Mouse (Mus musculus) CH12.LX (cell line): ENCODE results near the gene Hist1h2af.
"Not testable (repeated sequence)": the region's sequence is repeated elsewhere in the genome, so short reads cannot be mapped to it uniquely, and the experiment has no call there.

Source experiments
- CTCF ChIP-seq, 2 experiments: IDR thresholded peaks in 1 of 2; conservative IDR thresholded peaks in 1 of 2; 2 replicates each; pipeline ENCODE4 v1.5.1; 2011 to 2012; ENCODE audit warnings: low read depth in 2 of 2, low read length in 2 of 2, improper control_type of control experiment in 1 of 2, inconsistent platforms in 1 of 2, mild to moderate bottlenecking in 1 of 2, moderate library complexity in 1 of 2
- EP300 ChIP-seq: IDR thresholded peaks from 2 replicates; pipeline ENCODE4 v1.6.1; 2011; ENCODE audit warnings: low read length, improper control_type of control experiment
- ETS1 ChIP-seq: conservative IDR thresholded peaks from 2 replicates; pipeline ENCODE4 v1.6.1; 2012; ENCODE audit warnings: low read depth, mild to moderate bottlenecking, inconsistent platforms, low read length, improper control_type of control experiment, moderate library complexity
- POLR2A ChIP-seq: IDR thresholded peaks from 2 replicates; pipeline ENCODE4 v1.6.1; 2011; ENCODE audit warnings: low read depth, mild to moderate bottlenecking, improper control_type of control experiment, low read length
- SIN3A ChIP-seq: IDR thresholded peaks from 2 replicates; pipeline ENCODE4 v1.6.1; 2012; ENCODE audit warnings: low read length, improper control_type of control experiment, inconsistent platforms
- TBP ChIP-seq: conservative IDR thresholded peaks from 2 replicates; pipeline ENCODE4 v1.6.1; 2011; ENCODE audit warnings: low read depth, low read length, improper control_type of control experiment
- TCF12 ChIP-seq: IDR thresholded peaks from 2 replicates; pipeline ENCODE4 v1.6.1; 2014; ENCODE audit warnings: low read depth, mild to moderate bottlenecking, inconsistent platforms, low read length, improper control_type of control experiment
- USF2 ChIP-seq: conservative IDR thresholded peaks from 2 replicates; pipeline ENCODE4 v1.6.1; 2011; ENCODE audit warnings: low read depth, low read length, improper control_type of control experiment
- ZMIZ1 ChIP-seq: IDR thresholded peaks from 2 replicates; pipeline ENCODE4 v1.6.1; 2012; ENCODE audit warnings: low read depth, mild to moderate bottlenecking, inconsistent platforms, low read length, improper control_type of control experiment

DNA sequence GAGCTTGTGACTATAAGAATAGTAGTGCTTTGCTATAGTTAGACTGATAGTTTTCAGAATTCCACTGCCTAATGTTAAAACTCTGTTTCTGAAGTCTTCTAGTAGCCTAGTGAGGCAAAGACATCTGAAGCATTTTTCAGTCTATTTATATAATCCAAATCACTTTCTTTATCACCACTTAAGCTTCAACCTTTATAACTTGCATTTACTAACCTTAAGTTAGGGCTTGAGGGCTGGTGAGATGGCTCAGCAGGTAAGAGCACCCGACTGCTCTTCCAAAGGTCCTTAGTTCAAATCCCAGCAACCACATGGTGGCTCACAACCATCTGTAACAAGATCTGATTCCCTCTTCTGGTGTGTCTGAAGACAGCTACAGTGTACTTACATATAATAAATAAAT is 6.1 kb downstream of the Hist1h2af start:
- TF ChIP-seq POLR2A; ZMIZ1; ETS1; EP300; CTCF (conservative IDR thresholded peaks at IDR 0.05 in 1 of 2, IDR thresholded peaks at IDR 0.05 in 1 of 2; ENCODE audit: low read depth in 2 of 2, low read length in 2 of 2); SIN3A; TCF12; USF2: not testable (repeated sequence)
- TF ChIP-seq TBP: peak; percentile 84
